In genomic region chr7:78912974-78913474, GRCm38 (mm10) we compare ENCODE assay signal across 8 mouse cellular contexts. TPM values are rescaled to one million over a fixed set of nuclear protein-coding genes. Genes with fewer than 3 reads are reported as not detected.
A peak's percentile ranks its signal among the peaks of the same experiment; 100 is the strongest.
DNase-seq lines count a peak whose midpoint lies in the region; ATAC-seq lines count a peak whose summit lies in the region.

TSS of gene Isg20 (plus strand) at chr7:78913424.

- DNase-seq in kidney, postnatal 36 days, result no peak
- no peak for DNase-seq in embryo, embryonic 10 days (ENCODE audit: low spot score)
- DNase-seq in natural killer cell, adult 2 months (ENCODE audit: low spot score in 2 of 2), result no peak
- no peak for DNase-seq in yolk sac, embryonic 10.5 days (ENCODE audit: low spot score)

- H3K4me1 ChIP-seq in kidney, embryonic 16.5 days (ENCODE audit: insufficient read depth, low read length), result peaks cover 8% of the 10 kb centered on the region
- H3K4me1 ChIP-seq in brown adipose tissue, adult 24 weeks (ENCODE audit: control insufficient read depth, insufficient read depth, insufficient read length, low read length), result peaks cover 4% of the 10 kb centered on the region; the same call in 1 of the 2 replicates
- peaks cover 15% of the 10 kb centered on the region for H3K4me1 ChIP-seq in hindbrain, embryonic 12.5 days
- peaks cover 12% of the 10 kb centered on the region for H3K4me1 ChIP-seq in midbrain, embryonic 12.5 days

- 64% methylated on average over 5 of the region's 5 CpGs for WGBS in kidney, embryonic 16.5 days
- WGBS in hindbrain, embryonic 12.5 days, result 64% methylated on average over 5 of the region's 5 CpGs
- WGBS in midbrain, embryonic 12.5 days, result 55% methylated on average over 5 of the region's 5 CpGs

- no peak for ATAC-seq in kidney, embryonic 16.5 days (ENCODE audit: low FRiP score, low TSS enrichment)
- ATAC-seq in hindbrain, embryonic 12.5 days (ENCODE audit: low FRiP score), result no peak
- no peak for ATAC-seq in midbrain, embryonic 12.5 days (ENCODE audit: low FRiP score, low read depth)

- no peaks in the 10 kb centered on the region for H3K27me3 ChIP-seq in kidney, embryonic 16.5 days (ENCODE audit: insufficient read depth, low read length)
- H3K27me3 ChIP-seq in hindbrain, embryonic 12.5 days, result no peaks in the 10 kb centered on the region
- peaks cover 23% of the 10 kb centered on the region; the same call in 1 of the 2 replicates for H3K27me3 ChIP-seq in midbrain, embryonic 12.5 days

- peak within 1 kb of the TSS; percentile 36 for H3K9ac ChIP-seq in kidney, embryonic 16.5 days (replicated peaks; ENCODE audit: low read length)
- H3K9ac ChIP-seq in hindbrain, embryonic 12.5 days, result no peak within 1 kb of the TSS
- H3K9ac ChIP-seq in midbrain, embryonic 12.5 days (replicated peaks), result no peak within 1 kb of the TSS

- H3K36me3 ChIP-seq in kidney, embryonic 16.5 days (ENCODE audit: insufficient read depth, low read length), result peaks cover 5% of the 10 kb centered on the region
- H3K36me3 ChIP-seq in hindbrain, embryonic 12.5 days, result 0 out of 2 replicates have a peak, but pooled peaks cover 4% of the 10 kb centered on the region
- no peaks in the 10 kb centered on the region for H3K36me3 ChIP-seq in midbrain, embryonic 12.5 days

- H3K27ac ChIP-seq in kidney, embryonic 16.5 days (ENCODE audit: low read length), result no peak within 1 kb of the TSS
- H3K27ac ChIP-seq in brown adipose tissue, adult 24 weeks (replicated peaks; ENCODE audit: low read depth, low read length), result peak within 1 kb of the TSS; percentile 32; the same call in 1 of the 2 replicates
- no peak within 1 kb of the TSS for H3K27ac ChIP-seq in hindbrain, embryonic 12.5 days
- H3K27ac ChIP-seq in midbrain, embryonic 12.5 days (replicated peaks), result no peak within 1 kb of the TSS

- peak within 1 kb of the TSS; percentile 56 for H3K4me2 ChIP-seq in kidney, embryonic 16.5 days (replicated peaks; ENCODE audit: low read depth, low read length)
- H3K4me2 ChIP-seq in hindbrain, embryonic 12.5 days (replicated peaks), result peak within 1 kb of the TSS; percentile 38
- peak within 1 kb of the TSS; percentile 47 for H3K4me2 ChIP-seq in midbrain, embryonic 12.5 days (replicated peaks)

- no peaks in the 10 kb centered on the region for H3K9me3 ChIP-seq in kidney, embryonic 16.5 days (ENCODE audit: low read length)
- H3K9me3 ChIP-seq in hindbrain, embryonic 12.5 days (replicated peaks), result no peaks in the 10 kb centered on the region
- H3K9me3 ChIP-seq in midbrain, embryonic 12.5 days, result no peaks in the 10 kb centered on the region

- peak within 1 kb of the TSS; percentile 28 for H3K4me3 ChIP-seq in kidney, embryonic 16.5 days (ENCODE audit: low read length)
- peak within 1 kb of the TSS; percentile 60 for H3K4me3 ChIP-seq in brown adipose tissue, adult 24 weeks (ENCODE audit: insufficient read depth, low read depth, low read length)
- H3K4me3 ChIP-seq in hindbrain, embryonic 12.5 days, result no peak within 1 kb of the TSS
- H3K4me3 ChIP-seq in midbrain, embryonic 12.5 days, result peak within 1 kb of the TSS; percentile 18; the same call in 1 of the 2 replicates

RNA-seq across cellular contexts. Expression of gene Isg20, which starts in this region (rescaled TPM):
- polyA plus RNA-seq in kidney, embryonic 16.5 days (2015; fragmentation: Nextera tagmentation; extraction: Ambion mirVana), result 3.0 TPM in 2 replicates
- polyA plus RNA-seq in brown adipose tissue, adult 24 weeks (2012; ENCODE audit: insufficient read depth, insufficient read length, missing spikeins), result 6.0 and 8.6 TPM in 2 replicates
- polyA plus RNA-seq in hindbrain, embryonic 12.5 days (2016; fragmentation: Nextera tagmentation; extraction: Ambion mirVana), result 0.40 and 0.86 TPM in 2 replicates
- polyA plus RNA-seq in midbrain, embryonic 12.5 days (2016; fragmentation: Nextera tagmentation; extraction: Ambion mirVana), result 0.36 and 0.45 TPM in 2 replicates
